Mouse (Mus musculus) frontal cortex, postnatal 10 days (tissue): ENCODE measurements around the gene Olfr930.

Experiments
- DNase-seq, 2 experiments: peaks; one replicate each; pipeline ENCODE4 v3.0.0; 2022; ENCODE audit warnings: low spot score in 2 of 2, mixed read lengths in 1 of 2

Gene Olfr930

DNA sequence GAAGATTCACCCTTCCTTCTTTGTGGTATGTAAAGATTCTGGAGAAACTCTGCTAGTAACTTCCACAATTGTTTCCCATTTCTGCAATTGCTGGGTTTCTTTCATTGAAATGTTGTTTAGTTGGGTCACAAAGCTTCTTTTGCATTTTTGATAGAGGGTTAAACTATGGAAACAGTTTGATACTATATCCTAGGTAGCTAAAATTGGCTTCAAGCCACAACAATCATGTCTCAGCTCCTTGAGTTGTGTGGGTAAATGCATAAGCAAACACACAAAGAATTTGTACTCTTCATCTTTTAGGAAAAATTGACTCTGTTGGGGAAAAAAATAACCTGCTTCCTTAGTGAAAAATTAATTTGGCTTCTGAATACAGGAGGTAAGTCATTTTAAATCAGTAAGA, at the start of gene Olfr930:
Gene Olfr930 (plus strand): TSS at position 301 of the 400 bp plus-strand sequence.
- DNase-seq, result no peak

DNA sequence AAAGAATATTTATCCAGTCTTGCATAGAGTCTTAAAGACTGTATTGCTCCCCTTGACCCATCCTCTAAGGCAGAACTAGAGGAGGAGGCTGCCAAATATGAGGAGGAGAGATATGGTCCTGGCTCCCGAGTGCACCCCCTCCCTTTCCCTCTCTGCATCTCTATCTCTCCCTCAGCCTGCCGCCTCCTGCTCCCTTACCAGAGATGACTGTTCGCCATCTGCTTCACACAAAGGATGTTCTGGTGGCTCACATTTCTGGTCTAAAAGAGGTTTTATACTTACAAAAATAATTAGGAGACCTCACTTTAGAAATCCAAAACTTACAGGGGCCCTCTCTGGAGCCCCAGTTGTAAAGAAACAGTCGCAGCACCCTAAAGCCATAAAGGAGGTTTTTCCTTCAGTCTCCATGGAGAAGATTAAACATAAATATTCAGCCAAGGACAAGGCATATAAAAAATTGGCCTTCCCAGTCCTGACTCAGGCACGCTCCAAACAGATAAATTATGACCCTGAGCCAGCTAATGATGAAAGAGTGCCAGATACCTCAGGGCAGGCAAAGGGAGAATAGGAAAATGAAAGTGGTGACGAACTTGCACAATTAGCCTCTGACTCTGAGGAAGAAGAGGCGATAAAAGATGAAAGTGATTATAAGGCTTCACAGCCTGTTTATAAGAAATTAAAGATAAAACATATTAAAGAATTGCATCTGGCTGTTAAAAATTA, 24.0 kb downstream of the Olfr930 start:
- DNase-seq, result no peak

DNA sequence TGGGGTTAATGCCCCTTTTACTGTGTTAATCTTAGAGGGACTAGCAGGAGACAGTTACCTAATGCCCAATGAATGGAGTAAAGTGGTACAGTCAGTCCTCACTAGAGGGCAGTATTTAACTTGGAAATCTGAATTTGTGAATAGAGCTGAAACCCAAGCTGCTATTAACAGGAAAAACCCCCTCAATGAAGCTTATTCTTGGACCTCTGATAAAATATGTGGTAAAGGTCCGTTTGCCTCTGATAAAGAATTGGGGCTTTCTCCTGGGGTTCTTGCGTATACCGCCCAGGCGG, 24.5 kb downstream of the Olfr930 start:
- DNase-seq, result no peak

DNA sequence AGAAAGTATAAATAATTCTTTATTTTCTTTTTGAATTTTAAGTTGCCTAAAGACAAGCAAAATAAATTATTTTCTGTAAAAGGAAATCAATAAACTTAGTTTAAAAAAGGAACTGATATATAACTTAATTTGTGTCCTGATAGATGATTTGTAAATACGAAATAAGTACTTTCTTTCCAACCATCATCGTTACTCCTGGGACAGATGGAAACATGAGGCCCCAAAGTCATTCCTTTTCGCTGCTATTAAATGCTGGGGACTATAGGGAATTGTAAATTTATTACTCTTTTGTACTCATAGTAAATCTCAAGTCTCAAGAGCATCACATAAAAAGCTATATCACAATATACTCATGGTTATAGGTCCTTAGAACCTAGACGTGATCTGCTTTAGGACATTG, 42.4 kb downstream of the Olfr930 start, which contains the start of gene Olfr933:
Gene Olfr933 (plus strand): TSS at position 301 of the 400 bp plus-strand sequence.
- DNase-seq, result no peak
